Mouse (Mus musculus): ENCODE results near the gene Iqca.

- TF ChIP-seq CTCF (IDR thresholded peaks at IDR 0.05; ENCODE audit: extremely low read depth, insufficient read depth, low read length) (no peak), POLR2A (IDR thresholded peaks at IDR 0.05; ENCODE audit: extremely low read depth, insufficient read depth, low read length) (no peak)
Observed at GRCm38 (mm10) chr1:90085526-90086157, 67.6 kb downstream of the Iqca start.

Data from cortical plate, adult 2 months (tissue).